Mouse (Mus musculus): ENCODE results near the gene Gm13305. TPM values are rescaled to one million over a fixed set of nuclear protein-coding genes. Genes with fewer than 3 reads are reported as not detected.
"Not testable (repeated sequence)": the region's sequence is repeated elsewhere in the genome, so short reads cannot be mapped to it uniquely, and the experiment has no call there.

Gm13305 gene
- polyA plus RNA-seq (2016; fragmentation: Nextera tagmentation; extraction: Ambion mirVana), result not detected in 2 replicates

GRCm38 (mm10) chr4:42168503-42168902, at the start of gene Gm13305:
Gm13305 (minus strand) TSS chr4:42168603.
- not testable (repeated sequence) for H3K9me3 ChIP-seq; H3K4me1 ChIP-seq; H3K27ac ChIP-seq; H3K4me3 ChIP-seq; H3K27me3 ChIP-seq (ENCODE audit: poor library complexity, severe bottlenecking); DNase-seq (ENCODE audit: extremely low spot score, low spot score); H3K36me3 ChIP-seq (replicated peaks)
- WGBS, result no CpG with 5 or more reads among the region's 7 CpGs

- H3K4me1 ChIP-seq; H3K36me3 ChIP-seq (replicated peaks); H3K9me3 ChIP-seq; H3K4me3 ChIP-seq; DNase-seq (ENCODE audit: extremely low spot score, low spot score); H3K27me3 ChIP-seq (ENCODE audit: poor library complexity, severe bottlenecking); H3K27ac ChIP-seq: not testable (repeated sequence)
- no CpG with 5 or more reads among the region's 25 CpGs for WGBS
These were observed 16.6 kb upstream of the Gm13305 start for GRCm38 (mm10) chr4:42184980-42185372.

- not testable (repeated sequence) for H3K4me3 ChIP-seq; DNase-seq (ENCODE audit: extremely low spot score, low spot score); H3K36me3 ChIP-seq (replicated peaks); H3K9me3 ChIP-seq; H3K27me3 ChIP-seq (ENCODE audit: poor library complexity, severe bottlenecking); H3K4me1 ChIP-seq; H3K27ac ChIP-seq
- no CpG with 5 or more reads among the region's 58 CpGs for WGBS
These were observed 16.0 kb upstream of the Gm13305 start for GRCm38 (mm10) chr4:42184324-42184979.

GRCm38 (mm10) chr4:42183234-42184197, 15.1 kb upstream of the Gm13305 start:
- not testable (repeated sequence) for H3K9me3 ChIP-seq; DNase-seq (ENCODE audit: extremely low spot score, low spot score); H3K27ac ChIP-seq; H3K36me3 ChIP-seq (replicated peaks); H3K4me1 ChIP-seq; H3K4me3 ChIP-seq; H3K27me3 ChIP-seq (ENCODE audit: poor library complexity, severe bottlenecking)
- WGBS, result no CpG with 5 or more reads among the region's 31 CpGs

GRCm38 (mm10) chr4:42178243-42178642, 9.8 kb upstream of the Gm13305 start:
- H3K27me3 ChIP-seq (ENCODE audit: poor library complexity, severe bottlenecking); DNase-seq (ENCODE audit: extremely low spot score, low spot score); H3K9me3 ChIP-seq; H3K36me3 ChIP-seq (replicated peaks); H3K4me1 ChIP-seq; H3K27ac ChIP-seq; H3K4me3 ChIP-seq: not testable (repeated sequence)
- no CpG with 5 or more reads among the region's 4 CpGs for WGBS

- H3K27me3 ChIP-seq (ENCODE audit: poor library complexity, severe bottlenecking); H3K4me3 ChIP-seq; H3K36me3 ChIP-seq (replicated peaks); DNase-seq (ENCODE audit: extremely low spot score, low spot score); H3K27ac ChIP-seq; H3K4me1 ChIP-seq; H3K9me3 ChIP-seq: not testable (repeated sequence)
- no CpG with 5 or more reads among the region's 9 CpGs for WGBS
These were observed 15.3 kb downstream of the Gm13305 start, which contains the start of gene Gm13306 for GRCm38 (mm10) chr4:42153136-42153535. Gm13306 (plus strand) TSS chr4:42153436.

GRCm38 (mm10) chr4:42114517-42114916, 53.9 kb downstream of the Gm13305 start, which contains the start of gene Gm13304:
Gm13304 (plus strand) TSS chr4:42114817.
- not testable (repeated sequence) for H3K36me3 ChIP-seq (replicated peaks); H3K27me3 ChIP-seq (ENCODE audit: poor library complexity, severe bottlenecking); DNase-seq (ENCODE audit: extremely low spot score, low spot score); H3K27ac ChIP-seq; H3K4me1 ChIP-seq; H3K4me3 ChIP-seq; H3K9me3 ChIP-seq
- no CpG with 5 or more reads among the region's 5 CpGs for WGBS

Other genes with a start within 250 kb of the Gm13305 start
- gene Gm20878, start 227.0 kb downstream of the Gm13305 start, polyA plus RNA-seq (2016; fragmentation: Nextera tagmentation; extraction: Ambion mirVana), result 1.6 and 2.3 TPM in 2 replicates
- not detected in 2 replicates for gene Fam205a4, start 202.5 kb downstream of the Gm13305 start, polyA plus RNA-seq (2016; fragmentation: Nextera tagmentation; extraction: Ambion mirVana)
- gene Gm21093, start 133.9 kb downstream of the Gm13305 start, polyA plus RNA-seq (2016; fragmentation: Nextera tagmentation; extraction: Ambion mirVana), result 0.19 TPM in 1 of 2 replicates, not detected in the other
- not detected in 2 replicates for gene Gm3893, start 77.4 kb downstream of the Gm13305 start, polyA plus RNA-seq (2016; fragmentation: Nextera tagmentation; extraction: Ambion mirVana)
- gene Gm13304, start 53.8 kb downstream of the Gm13305 start, polyA plus RNA-seq (2016; fragmentation: Nextera tagmentation; extraction: Ambion mirVana), result 0.24 TPM in 1 of 2 replicates, not detected in the other
- not detected in 2 replicates for gene Gm13306, start 15.2 kb downstream of the Gm13305 start, polyA plus RNA-seq (2016; fragmentation: Nextera tagmentation; extraction: Ambion mirVana)
- gene Gm10600, start 72.0 kb upstream of the Gm13305 start, polyA plus RNA-seq (2016; fragmentation: Nextera tagmentation; extraction: Ambion mirVana), result not detected in 2 replicates
- gene Ccl21b, start 87.2 kb upstream of the Gm13305 start, polyA plus RNA-seq (2016; fragmentation: Nextera tagmentation; extraction: Ambion mirVana), result not detected in 2 replicates
- gene Gm21953, start 125.7 kb upstream of the Gm13305 start, polyA plus RNA-seq (2016; fragmentation: Nextera tagmentation; extraction: Ambion mirVana), result not detected in 2 replicates
- gene Fam205a3, start 149.7 kb upstream of the Gm13305 start, polyA plus RNA-seq (2016; fragmentation: Nextera tagmentation; extraction: Ambion mirVana), result 0.05 TPM in 1 of 2 replicates, not detected in the other